Comparison of ENCODE assay signal across 18 mouse cellular contexts in genomic region chr13:37310331-37310730, GRCm38 (mm10). TPM values are rescaled to one million over a fixed set of nuclear protein-coding genes. Genes with fewer than 3 reads are reported as not detected.
DNase-seq lines count a peak whose midpoint lies in the region; ATAC-seq lines count a peak whose summit lies in the region.
"Had no signal": no experiment of that assay in that cellular context is flagged by ENCODE, and none has a peak within 500 bp of the region (broad histone marks: within the 10 kb centered on the region; RNA-seq: fewer than 3 reads in every experiment).

No protein-coding gene starts in this region.

- peaks cover 28% of the 10 kb centered on the region for H3K27me3 ChIP-seq in hindbrain, embryonic 10.5 days (ENCODE audit: insufficient read depth, poor library complexity, severe bottlenecking)
- H3K27me3 ChIP-seq in hindbrain, embryonic 14.5 days (ENCODE audit: control insufficient read depth, insufficient read depth, low read length): no peaks in the 10 kb centered on the region
- H3K27me3 ChIP-seq: neural tube, embryonic 12.5 days had no signal

- no peak overlapping the region for H3K4me2 ChIP-seq in hindbrain, embryonic 14.5 days (replicated peaks)
- H3K4me2 ChIP-seq: hindbrain, embryonic 12.5 days had no signal

- H3K4me1 ChIP-seq in hindbrain, embryonic 10.5 days (replicated peaks): peaks cover 23% of the 10 kb centered on the region
- H3K4me1 ChIP-seq in hindbrain, embryonic 14.5 days (replicated peaks; ENCODE audit: control insufficient read depth, insufficient read depth, low read length): peaks cover 15% of the 10 kb centered on the region

- WGBS in hindbrain, embryonic 10.5 days: 47% methylated on average over 8 of the region's 8 CpGs
- 61% methylated on average over 8 of the region's 8 CpGs for WGBS in hindbrain, embryonic 14.5 days

- no peak for DNase-seq in hindbrain, embryonic 10.5 days (ENCODE audit: low spot score)
- no peak for DNase-seq in hindbrain, embryonic 14.5 days (ENCODE audit: low spot score)
- peak; percentile 2 for DNase-seq in forelimb bud, embryonic 11.5 days (ENCODE audit: low read depth, low spot score)
- DNase-seq in lung, postnatal 36 days: peak; percentile 36
- DNase-seq in thymus, postnatal 10 days (ENCODE audit: low spot score in 2 of 2): peak; percentile 26 to 29
- no peak for DNase-seq in kidney, adult 8-10 months
- DNase-seq in kidney, adult 11 months: no peak
- DNase-seq: B cell, adult 2 months; cerebellum, postnatal 36 days; forebrain, postnatal 0 days; gastrocnemius, postnatal 14 days; kidney, adult 9 months; liver; liver, postnatal 0 days had no signal

- H3K9ac ChIP-seq in hindbrain, embryonic 14.5 days: no peak overlapping the region
- H3K9ac ChIP-seq: forebrain, postnatal 0 days; hindbrain, embryonic 12.5 days; liver, postnatal 0 days; neural tube, embryonic 12.5 days had no signal

- H3K27ac ChIP-seq in hindbrain, embryonic 10.5 days: peak overlapping the region; percentile 59; the same call in 1 of the 2 replicates
- H3K27ac ChIP-seq in hindbrain, embryonic 14.5 days: no peak overlapping the region

- H3K9me3 ChIP-seq in hindbrain, embryonic 10.5 days: no peaks in the 10 kb centered on the region
- H3K9me3 ChIP-seq in hindbrain, embryonic 14.5 days (ENCODE audit: control insufficient read depth, low read length): no peaks in the 10 kb centered on the region
- H3K9me3 ChIP-seq: G1E; hindbrain, embryonic 12.5 days; neural tube, embryonic 12.5 days had no signal

- no peak overlapping the region for H3K4me3 ChIP-seq in hindbrain, embryonic 10.5 days
- H3K4me3 ChIP-seq in hindbrain, embryonic 14.5 days (replicated peaks; ENCODE audit: low read length): no peak overlapping the region
- H3K4me3 ChIP-seq: hindbrain, embryonic 12.5 days; neural tube, embryonic 12.5 days had no signal

- ATAC-seq in hindbrain, embryonic 14.5 days (ENCODE audit: low FRiP score): no peak
- no peak for ATAC-seq in megakaryocyte-erythroid progenitor cell, adult 5-6 weeks (replicated peaks; ENCODE audit: low FRiP score, low TSS enrichment, poor library complexity, severe bottlenecking)
- ATAC-seq: forebrain, postnatal 0 days; liver, postnatal 0 days had no signal

- H3K36me3 ChIP-seq in hindbrain, embryonic 10.5 days: no peaks in the 10 kb centered on the region
- no peaks in the 10 kb centered on the region for H3K36me3 ChIP-seq in hindbrain, embryonic 14.5 days (replicated peaks; ENCODE audit: control insufficient read depth, insufficient read depth)
- H3K36me3 ChIP-seq: G1E; hindbrain, embryonic 12.5 days; neural tube, embryonic 12.5 days had no signal

RNA-seq across cellular contexts. Expression of gene Ly86, which starts 34.7 kb away (rescaled TPM):
- 4.9 and 5.5 TPM in 2 replicates for polyA plus RNA-seq in hindbrain, embryonic 10.5 days (2016; fragmentation: Nextera tagmentation; extraction: Ambion mirVana)
- 9.7 and 10.3 TPM in 2 replicates for polyA plus RNA-seq in hindbrain, embryonic 14.5 days (2014; fragmentation: Nextera tagmentation; extraction: Ambion mirVana)
- total RNA-seq in megakaryocyte-erythroid progenitor cell, adult 5-6 weeks (2014; fragmentation: Nextera tagmentation): 0.67 and 0.81 TPM in 2 replicates
- 1.6 and 3.5 TPM in 2 replicates for total RNA-seq in megakaryocyte-erythroid progenitor cell, adult 5-6 weeks (2017)
- polyA plus RNA-seq: G1E had no signal

Comparison
In these comparisons a context has a peak if more than half of its experiments do, and no peak if none do; other contexts are left out.
1. DNase-seq: peak in forelimb bud, embryonic 11.5 days (single experiment), lung, postnatal 36 days (single experiment) and thymus, postnatal 10 days (2 of 2); none in hindbrain, embryonic 10.5 days (single experiment), hindbrain, embryonic 14.5 days (single experiment), kidney, adult 8-10 months (0 of 2) and kidney, adult 11 months (single experiment).